Mouse (Mus musculus): ENCODE results near the gene Plscr3. TPM values are rescaled to one million over a fixed set of nuclear protein-coding genes. Genes with fewer than 3 reads are reported as not detected.

Gene Plscr3
- polyA plus RNA-seq (2015; fragmentation: Illumina TruSeq; extraction: RNeasy Lipid Tissue Mini Kit (QIAGEN cat#74804); ENCODE audit: low read depth, low replicate concordance) = 18.8 TPM

GRCm38 (mm10) chr11:69846198-69846680, at the start of gene Plscr3:
Gene Plscr3, plus strand, starts transcription at chr11:69846376.

GRCm38 (mm10) chr11:69801379-69801977, 44.7 kb upstream of the Plscr3 start, which contains the start of gene Fgf11:
Gene Fgf11, minus strand, starts transcription at chr11:69801857.

DNA sequence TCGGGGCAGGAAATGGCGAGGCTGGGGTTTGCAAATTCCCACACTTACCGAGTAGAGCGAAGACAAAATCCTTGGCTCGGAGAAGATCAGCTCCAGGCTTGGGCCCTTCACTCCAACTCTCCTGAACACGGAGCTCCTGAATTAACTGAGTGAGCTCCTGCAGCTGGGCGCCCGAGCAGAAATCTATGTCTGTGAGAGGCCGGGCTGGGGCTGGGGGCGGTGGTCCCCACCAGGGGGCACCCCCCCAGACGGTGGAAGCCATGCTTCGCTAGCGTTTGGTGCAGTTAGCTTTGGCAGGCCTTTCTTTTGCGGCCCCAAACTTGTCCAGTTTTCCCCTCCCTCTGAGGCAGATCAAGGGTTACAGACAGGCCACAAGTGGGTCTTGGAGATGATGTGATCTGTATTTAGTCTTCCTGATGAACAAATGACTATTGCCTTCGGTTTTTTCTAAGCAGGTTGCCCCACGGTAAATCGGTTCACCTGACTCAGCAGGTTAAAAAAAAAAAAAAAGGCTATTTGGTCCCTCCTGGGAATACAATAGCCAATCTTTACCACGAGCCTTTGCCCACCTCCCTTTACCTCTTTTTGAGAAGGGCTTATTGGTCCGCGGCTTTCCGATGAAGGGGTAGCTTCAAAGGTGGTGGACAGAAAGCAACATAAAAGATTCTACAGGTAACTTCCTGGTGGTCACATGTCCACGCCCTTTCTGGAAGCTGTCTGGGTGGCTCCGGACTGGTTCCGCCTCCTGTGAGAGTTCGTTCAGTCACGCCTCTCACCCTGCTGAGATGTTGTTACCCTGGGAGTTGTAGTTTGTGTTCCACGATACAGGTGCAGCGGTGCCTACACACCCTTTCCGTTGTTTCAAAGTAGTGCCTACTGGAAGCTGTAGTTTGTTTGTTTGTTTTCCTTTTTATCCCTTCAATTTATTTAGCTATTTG, 40.9 kb upstream of the Plscr3 start, which contains the start of gene Tmem102:
Gene Tmem102, minus strand, starts transcription at position 653 of the 938 bp plus-strand sequence.

GRCm38 (mm10) chr11:69815155-69815554, 31.0 kb upstream of the Plscr3 start, which contains the start of gene Gm39566:
Gene Gm39566, minus strand, starts transcription at chr11:69815298.

GRCm38 (mm10) chr11:69818365-69818764, 27.8 kb upstream of the Plscr3 start, which contains the start of gene Spem2:
Gene Spem2, minus strand, starts transcription at chr11:69818465.

GRCm38 (mm10) chr11:69822080-69822479, 24.1 kb upstream of the Plscr3 start, which contains the start of gene Spem1:
Gene Spem1, minus strand, starts transcription at chr11:69822180.

GRCm38 (mm10) chr11:69837604-69837951, 8.6 kb upstream of the Plscr3 start, which contains the start of gene Nlgn2:
Gene Nlgn2, minus strand, starts transcription at chr11:69837784.

DNA sequence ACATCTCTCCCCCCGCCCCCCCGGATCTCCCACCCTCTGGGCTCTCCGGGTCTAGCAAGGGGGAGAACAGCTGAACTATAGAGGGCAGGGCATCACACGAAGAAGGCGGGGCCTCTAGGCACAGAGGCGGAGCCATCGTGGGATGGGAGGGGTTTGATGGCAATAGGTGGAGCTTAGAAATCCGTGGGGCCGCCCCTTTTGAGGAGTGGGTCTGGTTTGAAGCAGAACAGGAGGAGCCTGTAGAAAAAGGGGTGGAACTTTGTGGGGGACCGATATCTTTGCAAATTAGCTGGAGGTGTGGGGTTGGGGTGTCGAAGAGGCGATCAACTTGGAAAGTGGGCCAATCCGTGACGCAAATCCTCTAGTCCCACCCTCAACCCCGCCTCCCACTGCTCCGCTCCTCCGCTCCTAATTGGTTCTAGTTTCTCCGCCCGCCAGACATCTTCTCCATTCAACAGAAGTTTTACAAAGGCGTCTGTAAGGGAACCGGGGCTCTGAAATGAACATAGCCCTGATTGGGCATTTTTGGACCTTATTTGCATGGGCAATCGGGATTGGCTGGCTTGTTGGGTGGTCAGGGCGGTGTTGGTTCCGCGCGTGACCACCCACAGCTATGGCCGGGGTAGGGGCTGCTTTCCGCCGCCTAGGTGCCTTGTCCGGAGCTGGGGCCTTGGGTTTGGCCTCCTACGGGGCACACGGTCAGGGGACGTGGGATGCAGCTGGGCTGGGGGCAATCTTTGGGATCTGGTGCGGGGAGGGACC, 8.0 kb upstream of the Plscr3 start, which contains the start of gene Tmem256:
Gene Tmem256, plus strand, starts transcription at position 563 of the 762 bp plus-strand sequence.

GRCm38 (mm10) chr11:69858113-69858998, 12.2 kb downstream of the Plscr3 start, which contains the start of gene Tnk1:
Gene Tnk1, minus strand, starts transcription at chr11:69858730.

GRCm38 (mm10) chr11:69877878-69878277, 31.7 kb downstream of the Plscr3 start, which contains the start of gene Tmem95:
Gene Tmem95, minus strand, starts transcription at chr11:69878018.

GRCm38 (mm10) chr11:69880853-69881603, 34.9 kb downstream of the Plscr3 start, which contains the start of gene Kctd11:
Gene Kctd11, minus strand, starts transcription at chr11:69881406.

DNA sequence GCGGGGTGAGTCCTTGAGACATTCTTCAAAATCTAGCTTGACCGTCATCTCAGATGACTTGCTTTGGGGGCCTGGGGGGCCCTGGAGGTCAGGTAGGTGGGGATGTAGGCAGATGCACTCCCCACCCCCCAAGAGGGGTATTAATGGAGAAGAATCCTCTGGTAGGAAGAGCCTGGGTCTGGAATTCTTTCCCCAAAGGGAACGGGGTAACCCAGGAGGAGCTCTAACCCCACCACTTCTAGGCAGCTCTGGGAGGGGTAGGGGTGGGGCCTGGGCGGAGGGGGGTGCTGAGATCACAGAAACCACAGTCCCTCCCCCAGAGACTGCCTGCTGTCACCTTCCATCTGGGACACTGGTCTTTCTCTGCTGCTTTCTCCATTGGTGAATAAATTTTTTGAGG, 49.1 kb downstream of the Plscr3 start, which contains the start of gene Acap1:
Gene Acap1, minus strand, starts transcription at position 249 of the 400 bp plus-strand sequence.

GRCm38 (mm10) chr11:69900471-69901405, 54.6 kb downstream of the Plscr3 start, which contains the start of the genes 2810408A11Rik and Neurl4:
Gene 2810408A11Rik, minus strand, starts transcription at chr11:69900987.
Gene Neurl4, plus strand, starts transcription at chr11:69901072.

Other genes with a start within 250 kb of the Plscr3 start
- gene Atp1b2, start 240.4 kb upstream of the Plscr3 start, polyA plus RNA-seq (2015; fragmentation: Illumina TruSeq; extraction: RNeasy Lipid Tissue Mini Kit (QIAGEN cat#74804); ENCODE audit: low read depth, low replicate concordance) = 372 TPM
- gene Shbg, start 228.5 kb upstream of the Plscr3 start, polyA plus RNA-seq (2015; fragmentation: Illumina TruSeq; extraction: RNeasy Lipid Tissue Mini Kit (QIAGEN cat#74804); ENCODE audit: low read depth, low replicate concordance) = not detected
- gene Sat2, start 224.4 kb upstream of the Plscr3 start, polyA plus RNA-seq (2015; fragmentation: Illumina TruSeq; extraction: RNeasy Lipid Tissue Mini Kit (QIAGEN cat#74804); ENCODE audit: low read depth, low replicate concordance) = 20.6 TPM
- gene Fxr2, start 213.4 kb upstream of the Plscr3 start, polyA plus RNA-seq (2015; fragmentation: Illumina TruSeq; extraction: RNeasy Lipid Tissue Mini Kit (QIAGEN cat#74804); ENCODE audit: low read depth, low replicate concordance) = 92.2 TPM
- gene Sox15, start 191.1 kb upstream of the Plscr3 start, polyA plus RNA-seq (2015; fragmentation: Illumina TruSeq; extraction: RNeasy Lipid Tissue Mini Kit (QIAGEN cat#74804); ENCODE audit: low read depth, low replicate concordance) = not detected
- gene Mpdu1, start 183.7 kb upstream of the Plscr3 start, polyA plus RNA-seq (2015; fragmentation: Illumina TruSeq; extraction: RNeasy Lipid Tissue Mini Kit (QIAGEN cat#74804); ENCODE audit: low read depth, low replicate concordance) = 97.8 TPM
- gene Cd68, start 180.2 kb upstream of the Plscr3 start, polyA plus RNA-seq (2015; fragmentation: Illumina TruSeq; extraction: RNeasy Lipid Tissue Mini Kit (QIAGEN cat#74804); ENCODE audit: low read depth, low replicate concordance) = 18.2 TPM
- 435 TPM for gene Eif4a1, start 174.0 kb upstream of the Plscr3 start, polyA plus RNA-seq (2015; fragmentation: Illumina TruSeq; extraction: RNeasy Lipid Tissue Mini Kit (QIAGEN cat#74804); ENCODE audit: low read depth, low replicate concordance)
- 110 TPM for gene Senp3, start 164.3 kb upstream of the Plscr3 start, polyA plus RNA-seq (2015; fragmentation: Illumina TruSeq; extraction: RNeasy Lipid Tissue Mini Kit (QIAGEN cat#74804); ENCODE audit: low read depth, low replicate concordance)
- gene Tnfsf13, start 160.6 kb upstream of the Plscr3 start, polyA plus RNA-seq (2015; fragmentation: Illumina TruSeq; extraction: RNeasy Lipid Tissue Mini Kit (QIAGEN cat#74804); ENCODE audit: low read depth, low replicate concordance) = 4.0 TPM
- 14.5 TPM for gene Tnfsf12, start 150.5 kb upstream of the Plscr3 start, polyA plus RNA-seq (2015; fragmentation: Illumina TruSeq; extraction: RNeasy Lipid Tissue Mini Kit (QIAGEN cat#74804); ENCODE audit: low read depth, low replicate concordance)
- 2.1 TPM for gene Tnfsfm13, start 150.3 kb upstream of the Plscr3 start, polyA plus RNA-seq (2015; fragmentation: Illumina TruSeq; extraction: RNeasy Lipid Tissue Mini Kit (QIAGEN cat#74804); ENCODE audit: low read depth, low replicate concordance)
- 26.2 TPM for gene Polr2a, start 87.7 kb upstream of the Plscr3 start, polyA plus RNA-seq (2015; fragmentation: Illumina TruSeq; extraction: RNeasy Lipid Tissue Mini Kit (QIAGEN cat#74804); ENCODE audit: low read depth, low replicate concordance)
- gene Slc35g3, start 84.4 kb upstream of the Plscr3 start, polyA plus RNA-seq (2015; fragmentation: Illumina TruSeq; extraction: RNeasy Lipid Tissue Mini Kit (QIAGEN cat#74804); ENCODE audit: low read depth, low replicate concordance) = not detected
- 61.8 TPM for gene Zbtb4, start 80.5 kb upstream of the Plscr3 start, polyA plus RNA-seq (2015; fragmentation: Illumina TruSeq; extraction: RNeasy Lipid Tissue Mini Kit (QIAGEN cat#74804); ENCODE audit: low read depth, low replicate concordance)
- 0.61 TPM for gene Chrnb1, start 50.4 kb upstream of the Plscr3 start, polyA plus RNA-seq (2015; fragmentation: Illumina TruSeq; extraction: RNeasy Lipid Tissue Mini Kit (QIAGEN cat#74804); ENCODE audit: low read depth, low replicate concordance)
- 16.9 TPM for gene Fgf11, start 44.5 kb upstream of the Plscr3 start, polyA plus RNA-seq (2015; fragmentation: Illumina TruSeq; extraction: RNeasy Lipid Tissue Mini Kit (QIAGEN cat#74804); ENCODE audit: low read depth, low replicate concordance)
- gene Tmem102, start 40.8 kb upstream of the Plscr3 start, polyA plus RNA-seq (2015; fragmentation: Illumina TruSeq; extraction: RNeasy Lipid Tissue Mini Kit (QIAGEN cat#74804); ENCODE audit: low read depth, low replicate concordance) = not detected
- not detected for gene Gm39566, start 31.1 kb upstream of the Plscr3 start, polyA plus RNA-seq (2015; fragmentation: Illumina TruSeq; extraction: RNeasy Lipid Tissue Mini Kit (QIAGEN cat#74804); ENCODE audit: low read depth, low replicate concordance)
- not detected for gene Spem2, start 27.9 kb upstream of the Plscr3 start, polyA plus RNA-seq (2015; fragmentation: Illumina TruSeq; extraction: RNeasy Lipid Tissue Mini Kit (QIAGEN cat#74804); ENCODE audit: low read depth, low replicate concordance)
- gene Spem1, start 24.2 kb upstream of the Plscr3 start, polyA plus RNA-seq (2015; fragmentation: Illumina TruSeq; extraction: RNeasy Lipid Tissue Mini Kit (QIAGEN cat#74804); ENCODE audit: low read depth, low replicate concordance) = not detected
- 101 TPM for gene Nlgn2, start 8.6 kb upstream of the Plscr3 start, polyA plus RNA-seq (2015; fragmentation: Illumina TruSeq; extraction: RNeasy Lipid Tissue Mini Kit (QIAGEN cat#74804); ENCODE audit: low read depth, low replicate concordance)
- 280 TPM for gene Tmem256, start 7.9 kb upstream of the Plscr3 start, polyA plus RNA-seq (2015; fragmentation: Illumina TruSeq; extraction: RNeasy Lipid Tissue Mini Kit (QIAGEN cat#74804); ENCODE audit: low read depth, low replicate concordance)
- gene Tnk1, start 12.4 kb downstream of the Plscr3 start, polyA plus RNA-seq (2015; fragmentation: Illumina TruSeq; extraction: RNeasy Lipid Tissue Mini Kit (QIAGEN cat#74804); ENCODE audit: low read depth, low replicate concordance) = not detected
- not detected for gene Tmem95, start 31.6 kb downstream of the Plscr3 start, polyA plus RNA-seq (2015; fragmentation: Illumina TruSeq; extraction: RNeasy Lipid Tissue Mini Kit (QIAGEN cat#74804); ENCODE audit: low read depth, low replicate concordance)
- gene Kctd11, start 35.0 kb downstream of the Plscr3 start, polyA plus RNA-seq (2015; fragmentation: Illumina TruSeq; extraction: RNeasy Lipid Tissue Mini Kit (QIAGEN cat#74804); ENCODE audit: low read depth, low replicate concordance) = 1.7 TPM
- not detected for gene Acap1, start 49.2 kb downstream of the Plscr3 start, polyA plus RNA-seq (2015; fragmentation: Illumina TruSeq; extraction: RNeasy Lipid Tissue Mini Kit (QIAGEN cat#74804); ENCODE audit: low read depth, low replicate concordance)
- 0.33 TPM for gene 2810408A11Rik, start 54.6 kb downstream of the Plscr3 start, polyA plus RNA-seq (2015; fragmentation: Illumina TruSeq; extraction: RNeasy Lipid Tissue Mini Kit (QIAGEN cat#74804); ENCODE audit: low read depth, low replicate concordance)
- 63.2 TPM for gene Neurl4, start 54.7 kb downstream of the Plscr3 start, polyA plus RNA-seq (2015; fragmentation: Illumina TruSeq; extraction: RNeasy Lipid Tissue Mini Kit (QIAGEN cat#74804); ENCODE audit: low read depth, low replicate concordance)
- gene Gps2, start 67.5 kb downstream of the Plscr3 start, polyA plus RNA-seq (2015; fragmentation: Illumina TruSeq; extraction: RNeasy Lipid Tissue Mini Kit (QIAGEN cat#74804); ENCODE audit: low read depth, low replicate concordance) = 35.4 TPM
- gene Eif5a, start 75.6 kb downstream of the Plscr3 start, polyA plus RNA-seq (2015; fragmentation: Illumina TruSeq; extraction: RNeasy Lipid Tissue Mini Kit (QIAGEN cat#74804); ENCODE audit: low read depth, low replicate concordance) = 640 TPM
- 4.8 TPM for gene Ybx2, start 89.4 kb downstream of the Plscr3 start, polyA plus RNA-seq (2015; fragmentation: Illumina TruSeq; extraction: RNeasy Lipid Tissue Mini Kit (QIAGEN cat#74804); ENCODE audit: low read depth, low replicate concordance)
- 1.4 TPM for gene Slc2a4, start 101.8 kb downstream of the Plscr3 start, polyA plus RNA-seq (2015; fragmentation: Illumina TruSeq; extraction: RNeasy Lipid Tissue Mini Kit (QIAGEN cat#74804); ENCODE audit: low read depth, low replicate concordance)
- gene Cldn7, start 118.4 kb downstream of the Plscr3 start, polyA plus RNA-seq (2015; fragmentation: Illumina TruSeq; extraction: RNeasy Lipid Tissue Mini Kit (QIAGEN cat#74804); ENCODE audit: low read depth, low replicate concordance) = not detected
- 108 TPM for gene Ctdnep1, start 134.8 kb downstream of the Plscr3 start, polyA plus RNA-seq (2015; fragmentation: Illumina TruSeq; extraction: RNeasy Lipid Tissue Mini Kit (QIAGEN cat#74804); ENCODE audit: low read depth, low replicate concordance)
- gene Elp5, start 136.1 kb downstream of the Plscr3 start, polyA plus RNA-seq (2015; fragmentation: Illumina TruSeq; extraction: RNeasy Lipid Tissue Mini Kit (QIAGEN cat#74804); ENCODE audit: low read depth, low replicate concordance) = 115 TPM
- 346 TPM for gene Gabarap, start 144.8 kb downstream of the Plscr3 start, polyA plus RNA-seq (2015; fragmentation: Illumina TruSeq; extraction: RNeasy Lipid Tissue Mini Kit (QIAGEN cat#74804); ENCODE audit: low read depth, low replicate concordance)
- gene Phf23, start 149.4 kb downstream of the Plscr3 start, polyA plus RNA-seq (2015; fragmentation: Illumina TruSeq; extraction: RNeasy Lipid Tissue Mini Kit (QIAGEN cat#74804); ENCODE audit: low read depth, low replicate concordance) = 56.1 TPM
- gene Dvl2, start 154.2 kb downstream of the Plscr3 start, polyA plus RNA-seq (2015; fragmentation: Illumina TruSeq; extraction: RNeasy Lipid Tissue Mini Kit (QIAGEN cat#74804); ENCODE audit: low read depth, low replicate concordance) = 17.5 TPM
- gene Acadvl, start 169.0 kb downstream of the Plscr3 start, polyA plus RNA-seq (2015; fragmentation: Illumina TruSeq; extraction: RNeasy Lipid Tissue Mini Kit (QIAGEN cat#74804); ENCODE audit: low read depth, low replicate concordance) = 53.6 TPM
- 491 TPM for gene Dlg4, start 170.6 kb downstream of the Plscr3 start, polyA plus RNA-seq (2015; fragmentation: Illumina TruSeq; extraction: RNeasy Lipid Tissue Mini Kit (QIAGEN cat#74804); ENCODE audit: low read depth, low replicate concordance)
- 2.2 TPM for gene Asgr1, start 207.7 kb downstream of the Plscr3 start, polyA plus RNA-seq (2015; fragmentation: Illumina TruSeq; extraction: RNeasy Lipid Tissue Mini Kit (QIAGEN cat#74804); ENCODE audit: low read depth, low replicate concordance)
- not detected for gene Asgr2, start 246.3 kb downstream of the Plscr3 start, polyA plus RNA-seq (2015; fragmentation: Illumina TruSeq; extraction: RNeasy Lipid Tissue Mini Kit (QIAGEN cat#74804); ENCODE audit: low read depth, low replicate concordance)